Mouse (Mus musculus) E14TG2a.4 (cell line): ENCODE results near the gene 4933402E13Rik.

Source experiments
- CTCF ChIP-seq: conservative IDR thresholded peaks from 2 replicates; pipeline ENCODE4 v1.5.1; 2014; ENCODE audit warnings: low read length
- POU5F1 ChIP-seq: IDR thresholded peaks from 2 replicates; pipeline ENCODE4 v1.6.1; 2014; ENCODE audit warnings: low read length, borderline replicate concordance

GRCm38 (mm10) chrX:62283199-62283598, at the start of gene 4933402E13Rik:
- TF ChIP-seq POU5F1 = no peak
- no peak for TF ChIP-seq CTCF
